Mouse (Mus musculus) neural tube, embryonic 14.5 days (tissue): Measurements from ENCODE around the gene Amotl1. TPM values are rescaled to one million over a fixed set of nuclear protein-coding genes. Genes with fewer than 3 reads are reported as not detected.
"Not testable (repeated sequence)": the region's sequence is repeated elsewhere in the genome, so short reads cannot be mapped to it uniquely, and the experiment has no call there.

Experiments used
- ATAC-seq: fragments of 200-750 bp; cut with Nextera tagmentation; 2 replicates; pipeline ENCODE4 v1.8.0; 2017; ENCODE audit warnings: low read depth, mild to moderate bottlenecking, moderate TSS enrichment, moderate library complexity
- H3K27ac ChIP-seq: fragments of 300-500 bp; sonication (generic); 2 replicates; pipeline ENCODE4 v1.5.1; 2014; ENCODE audit warnings: low read depth, mild to moderate bottlenecking, control low read depth, low read length, moderate library complexity, mixed read lengths
- H3K27me3 ChIP-seq: fragments of 300-500 bp; sonication (generic); 2 replicates; pipeline ENCODE4 v1.6.1; 2014; ENCODE audit warnings: low read length; ENCODE audit not compliant: control insufficient read depth, insufficient read depth
- H3K36me3 ChIP-seq: fragments of 300-500 bp; sonication (generic); 2 replicates; pipeline ENCODE4 v1.6.1; 2014; ENCODE audit warnings: low read length, mixed read lengths; ENCODE audit not compliant: control insufficient read depth, insufficient read depth
- H3K4me1 ChIP-seq: fragments of 300-500 bp; sonication (generic); 2 replicates; pipeline ENCODE4 v1.6.1; 2014; ENCODE audit warnings: low read length; ENCODE audit not compliant: control insufficient read depth, insufficient read depth
- H3K4me2 ChIP-seq: fragments of 300-500 bp; sonication (generic); 2 replicates; pipeline ENCODE4 v1.6.1; 2014; ENCODE audit warnings: mild to moderate bottlenecking, low read depth, low read length, control low read depth
- H3K4me3 ChIP-seq: fragments of 300-500 bp; sonication (generic); 2 replicates; pipeline ENCODE4 v1.5.1; 2014; ENCODE audit warnings: low read depth, low read length, control low read depth, mixed read lengths
- H3K9ac ChIP-seq: fragments of 300-500 bp; sonication (generic); replicated peaks from 2 replicates; pipeline ENCODE4 v1.6.1; 2014; ENCODE audit warnings: low read depth, mild to moderate bottlenecking, control low read depth, low read length, mixed read lengths
- H3K9me3 ChIP-seq: fragments of 300-500 bp; sonication (generic); 2 replicates; pipeline ENCODE4 v1.6.1; 2016; ENCODE audit warnings: low read length; ENCODE audit not compliant: control insufficient read depth
- WGBS: fragments of 180-500 bp; shearing (Covaris S2); extraction: QIAGEN DNeasy Blood & Tissue Kit; methylation state at CpG from one replicate; pipeline ENCODE4 v1.1.7; 2014; 5-methylcytosine and 5-hydroxymethylcytosine counted together
- polyA plus RNA-seq: library from polyadenylated mRNA; unstranded; fragments of >200 nt; fragmentation: Nextera tagmentation; extraction: Ambion mirVana; gene quantifications from 2 replicates; pipeline ENCODE4 v1.2.1, GENCODE M21; 2014

The Amotl1 gene
- polyA plus RNA-seq, 1 experiment from 2014 or later, result 8.2 TPM

GRCm38 (mm10) chr9:14576359-14576758, 68.5 kb downstream of the Amotl1 start:
- ATAC-seq, H3K36me3 ChIP-seq, H3K4me2 ChIP-seq, H3K4me1 ChIP-seq, H3K4me3 ChIP-seq, H3K9me3 ChIP-seq, H3K9ac ChIP-seq, H3K27ac ChIP-seq, H3K27me3 ChIP-seq: not testable (repeated sequence)
- WGBS, result 94% methylated on average over 2 of the region's 2 CpGs

- peak; percentile 71; the same call in 1 of the 2 replicates for ATAC-seq
- WGBS, result 79% methylated on average over 12 of the region's 12 CpGs
- Histone ChIP-seq H3K27ac (no peak overlapping the region), H3K9me3 (no peaks in the 10 kb centered on the region), H3K9ac (no peak overlapping the region), H3K36me3 (0 out of 2 replicates have a peak, but pooled peaks cover 4% of the 10 kb centered on the region), H3K4me1 (no peaks in the 10 kb centered on the region), H3K27me3 (no peaks in the 10 kb centered on the region), H3K4me2 (no peak overlapping the region), H3K4me3 (no peak overlapping the region)
These were observed 70.0 kb downstream of the Amotl1 start for GRCm38 (mm10) chr9:14574760-14575399.

GRCm38 (mm10) chr9:14569175-14569975, 75.5 kb downstream of the Amotl1 start:
- ATAC-seq, result no peak
- no peak overlapping the region for H3K9ac ChIP-seq
- H3K9me3 ChIP-seq, result no peaks in the 10 kb centered on the region
- H3K27ac ChIP-seq, result no peak overlapping the region
- peaks cover 4% of the 10 kb centered on the region; the same call in 1 of the 2 replicates for H3K36me3 ChIP-seq
- H3K4me1 ChIP-seq, result no peaks in the 10 kb centered on the region
- H3K27me3 ChIP-seq, result no peaks in the 10 kb centered on the region
- WGBS, result 95% methylated on average over 4 of the region's 4 CpGs
- no peak overlapping the region for H3K4me2 ChIP-seq
- no peak overlapping the region for H3K4me3 ChIP-seq

GRCm38 (mm10) chr9:14568487-14568886, 76.4 kb downstream of the Amotl1 start:
- H3K27ac ChIP-seq, result no peak overlapping the region
- no peaks in the 10 kb centered on the region for H3K4me1 ChIP-seq
- H3K27me3 ChIP-seq, result no peaks in the 10 kb centered on the region
- 92% methylated on average over 2 of the region's 2 CpGs for WGBS
- H3K9ac ChIP-seq, result no peak overlapping the region
- H3K4me2 ChIP-seq, result no peak overlapping the region
- H3K4me3 ChIP-seq, result no peak overlapping the region
- no peaks in the 10 kb centered on the region for H3K9me3 ChIP-seq
- H3K36me3 ChIP-seq, result peaks cover 7% of the 10 kb centered on the region; the same call in 1 of the 2 replicates
- no peak for ATAC-seq

GRCm38 (mm10) chr9:14564486-14564885, 80.4 kb downstream of the Amotl1 start:
- WGBS, result 91% methylated on average over 3 of the region's 3 CpGs
- H3K36me3 ChIP-seq, result peaks cover 9% of the 10 kb centered on the region
- H3K4me3 ChIP-seq, result no peak overlapping the region
- no peak overlapping the region for H3K27ac ChIP-seq
- H3K4me1 ChIP-seq, result no peaks in the 10 kb centered on the region
- H3K9me3 ChIP-seq, result no peaks in the 10 kb centered on the region
- H3K4me2 ChIP-seq, result no peak overlapping the region
- no peaks in the 10 kb centered on the region for H3K27me3 ChIP-seq
- no peak overlapping the region for H3K9ac ChIP-seq
- ATAC-seq, result no peak

GRCm38 (mm10) chr9:14563351-14563750, 81.5 kb downstream of the Amotl1 start:
- H3K4me1 ChIP-seq, result no peaks in the 10 kb centered on the region
- no peak overlapping the region for H3K27ac ChIP-seq
- H3K36me3 ChIP-seq, result peaks cover 12% of the 10 kb centered on the region
- no peaks in the 10 kb centered on the region for H3K9me3 ChIP-seq
- ATAC-seq, result no peak
- no peak overlapping the region for H3K4me2 ChIP-seq
- 88% methylated on average over 7 of the region's 7 CpGs for WGBS
- no peak overlapping the region for H3K4me3 ChIP-seq
- no peak overlapping the region for H3K9ac ChIP-seq
- H3K27me3 ChIP-seq, result no peaks in the 10 kb centered on the region

DNA sequence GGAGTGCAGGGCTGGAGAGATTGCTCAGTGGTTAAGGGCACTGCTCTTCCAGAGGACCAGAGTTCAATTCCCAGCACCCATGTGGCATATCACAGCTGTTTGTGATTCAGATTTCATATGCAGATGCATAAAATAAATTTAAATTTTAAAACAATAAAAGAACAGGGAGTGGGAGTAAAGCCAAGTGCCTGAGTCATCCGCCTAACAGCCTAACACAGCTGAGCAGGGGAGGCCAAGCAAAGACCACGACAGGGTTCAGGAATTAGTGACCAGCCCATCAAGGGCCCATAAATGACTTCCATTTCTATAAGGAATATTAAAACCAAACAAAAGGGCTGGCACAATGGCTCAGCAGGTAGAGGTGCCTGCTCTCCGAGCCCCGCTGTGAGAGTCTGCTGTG, 84.3 kb downstream of the Amotl1 start:
- WGBS, result 49% methylated on average over 4 of the region's 4 CpGs
- peaks cover 26% of the 10 kb centered on the region for H3K36me3 ChIP-seq

GRCm38 (mm10) chr9:14559996-14560395, 84.9 kb downstream of the Amotl1 start:
- Histone ChIP-seq H3K4me3 (no peak overlapping the region), H3K36me3 (peaks cover 31% of the 10 kb centered on the region), H3K4me2 (no peak overlapping the region), H3K9me3 (no peaks in the 10 kb centered on the region), H3K27ac (no peak overlapping the region), H3K9ac (no peak overlapping the region), H3K4me1 (no peaks in the 10 kb centered on the region), H3K27me3 (no peaks in the 10 kb centered on the region)
- ATAC-seq, result peak; percentile 41; the same call in 1 of the 2 replicates
- WGBS, result 81% methylated on average over 9 of the region's 9 CpGs

More for the DNA sequence above, 84.3 kb downstream of the Amotl1 start:
- Histone ChIP-seq H3K27me3 (no peaks in the 10 kb centered on the region), H3K4me2 (no peak overlapping the region), H3K4me3 (no peak overlapping the region), H3K9me3 (no peaks in the 10 kb centered on the region), H3K4me1 (no peaks in the 10 kb centered on the region), H3K27ac (no peak overlapping the region), H3K9ac (no peak overlapping the region)
- no peak for ATAC-seq

DNA sequence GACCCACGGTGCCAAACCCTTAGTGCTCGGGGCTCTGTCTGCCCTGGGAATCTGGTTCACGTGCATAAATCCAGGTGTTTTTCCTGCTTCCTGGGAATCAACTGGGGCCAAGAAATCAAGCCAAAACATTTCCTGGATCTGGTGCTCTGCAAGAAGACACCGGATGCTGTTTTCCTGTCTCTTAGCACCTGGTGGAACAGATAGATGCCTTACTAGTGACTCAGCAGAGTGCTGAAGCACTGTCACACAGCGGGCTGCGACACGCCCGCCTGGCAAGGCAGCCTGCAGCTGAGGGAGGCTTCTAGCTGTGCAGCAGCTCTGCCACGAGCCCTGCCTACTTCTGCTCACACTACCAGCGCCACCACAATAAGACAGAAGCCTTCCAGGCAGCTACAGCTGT, 85.4 kb downstream of the Amotl1 start:
- Histone ChIP-seq H3K4me3 (no peak overlapping the region), H3K9me3 (no peaks in the 10 kb centered on the region), H3K9ac (no peak overlapping the region), H3K36me3 (peaks cover 31% of the 10 kb centered on the region), H3K4me1 (no peaks in the 10 kb centered on the region), H3K4me2 (no peak overlapping the region), H3K27me3 (no peaks in the 10 kb centered on the region), H3K27ac (no peak overlapping the region)
- ATAC-seq, result peak; percentile 34; the same call in 1 of the 2 replicates
- WGBS, result 84% methylated on average over 10 of the region's 10 CpGs
